Mouse (Mus musculus): ENCODE results near the gene Paqr6. TPM values are rescaled to one million over a fixed set of nuclear protein-coding genes. Genes with fewer than 3 reads are reported as not detected.

The Paqr6 gene
- total RNA-seq, 1 experiment = 1.6 TPM

- Histone ChIP-seq H3K9me3 (ENCODE audit: control insufficient read depth, insufficient read depth, low read depth, low read length) (no peaks in the 10 kb centered on the region), H3K9ac (ENCODE audit: insufficient read depth, low read depth, low read length, poor library complexity, severe bottlenecking) (no peak overlapping the region; the same call in 1 of the 2 replicates), H3K36me3 (ENCODE audit: control insufficient read depth, insufficient read depth, low read length, poor library complexity, severe bottlenecking) (peaks cover 12% of the 10 kb centered on the region; the same call in 1 of the 2 replicates), H3K27ac (ENCODE audit: insufficient read depth, low read depth, low read length, poor library complexity, severe bottlenecking) (no peak overlapping the region), H3K4me3 (ENCODE audit: insufficient read depth in 1 of 2, low read depth in 1 of 2, low read length in 2 of 2, poor library complexity in 1 of 2, severe bottlenecking in 1 of 2) (no peak overlapping the region), H3K4me1 (ENCODE audit: control insufficient read depth in 2 of 2, insufficient read depth in 2 of 2, low read length in 2 of 2, poor library complexity in 1 of 2) (peaks cover 2 to 8% of the 10 kb centered on the region in 2 experiments; a peak in 3 of 4 replicates)
- in situ Hi-C loops (cut with MboI; ENCODE audit: low sequenced_read_pairs in 2 of 2, unreplicated experiment in 2 of 2) = loop anchor here (5.0 to 10.0 kb wide), 2 partner anchors 60 to 68 kb away; no protein-coding TSS in a partner anchor
- TF ChIP-seq CHD2 (IDR thresholded peaks at IDR 0.05; ENCODE audit: low read depth, low read length) (no peak), ZC3H11A (IDR thresholded peaks at IDR 0.05; ENCODE audit: borderline replicate concordance, low read depth, low read length) (peak; percentile 76; the same call in 1 of the 2 replicates)
- peak; percentile 74 for DNase-seq (ENCODE audit: low read depth, low spot score)
Observed at GRCm38 (mm10) chr3:88407090-88407489, 42.7 kb downstream of the Paqr6 start.

DNA sequence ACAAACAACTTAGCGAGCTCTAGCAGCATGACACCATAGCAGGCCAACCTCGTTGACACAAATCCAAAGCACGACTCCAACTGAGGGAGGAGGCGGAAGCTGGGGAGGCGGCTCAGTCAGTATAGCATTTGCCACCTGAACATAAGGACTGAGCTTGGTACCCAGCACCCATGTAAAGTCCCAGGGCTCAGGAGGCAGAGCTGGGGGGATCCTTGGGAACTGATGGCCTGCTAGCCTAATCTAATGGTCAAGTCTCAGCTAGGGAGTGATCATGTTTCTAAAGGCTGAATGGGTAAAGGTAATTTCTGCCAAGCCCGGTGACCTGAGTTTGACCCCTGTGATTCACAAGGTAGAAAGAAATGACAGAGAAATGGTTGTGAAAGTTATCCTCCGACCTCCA lies 43.1 kb downstream of the Paqr6 start:
- Histone ChIP-seq H3K9ac (ENCODE audit: insufficient read depth, low read depth, low read length, poor library complexity, severe bottlenecking) (no peak overlapping the region), H3K9me3 (ENCODE audit: control insufficient read depth, insufficient read depth, low read depth, low read length) (no peaks in the 10 kb centered on the region), H3K27ac (ENCODE audit: insufficient read depth, low read depth, low read length, poor library complexity, severe bottlenecking) (no peak overlapping the region), H3K36me3 (ENCODE audit: control insufficient read depth, insufficient read depth, low read length, poor library complexity, severe bottlenecking) (peaks cover 12% of the 10 kb centered on the region), H3K4me3 (ENCODE audit: insufficient read depth in 1 of 2, low read depth in 1 of 2, low read length in 2 of 2, poor library complexity in 1 of 2, severe bottlenecking in 1 of 2) (no peak overlapping the region; a peak in 1 of 4 replicates), H3K4me1 (ENCODE audit: control insufficient read depth in 2 of 2, insufficient read depth in 2 of 2, low read length in 2 of 2, poor library complexity in 1 of 2) (peaks cover 2 to 7% of the 10 kb centered on the region in 2 experiments; a peak in 3 of 4 replicates)
- TF ChIP-seq CHD2 (IDR thresholded peaks at IDR 0.05; ENCODE audit: low read depth, low read length) (no peak), MAFK (IDR thresholded peaks at IDR 0.05; ENCODE audit: insufficient read depth, low read depth, low read length) (no peak), ZC3H11A (IDR thresholded peaks at IDR 0.05; ENCODE audit: borderline replicate concordance, low read depth, low read length) (no peak), HCFC1 (IDR thresholded peaks at IDR 0.05; ENCODE audit: borderline replicate concordance, insufficient read depth, low read length) (no peak), ZNF384 (IDR thresholded peaks at IDR 0.05; ENCODE audit: low read depth, low read length) (no peak)
- in situ Hi-C loops (cut with MboI; ENCODE audit: low sequenced_read_pairs in 2 of 2, unreplicated experiment in 2 of 2) = loop anchor here (5.0 to 10.0 kb wide), 2 partner anchors 60 to 67 kb away; no protein-coding TSS in a partner anchor
- no peak for DNase-seq (ENCODE audit: low read depth, low spot score)

DNA sequence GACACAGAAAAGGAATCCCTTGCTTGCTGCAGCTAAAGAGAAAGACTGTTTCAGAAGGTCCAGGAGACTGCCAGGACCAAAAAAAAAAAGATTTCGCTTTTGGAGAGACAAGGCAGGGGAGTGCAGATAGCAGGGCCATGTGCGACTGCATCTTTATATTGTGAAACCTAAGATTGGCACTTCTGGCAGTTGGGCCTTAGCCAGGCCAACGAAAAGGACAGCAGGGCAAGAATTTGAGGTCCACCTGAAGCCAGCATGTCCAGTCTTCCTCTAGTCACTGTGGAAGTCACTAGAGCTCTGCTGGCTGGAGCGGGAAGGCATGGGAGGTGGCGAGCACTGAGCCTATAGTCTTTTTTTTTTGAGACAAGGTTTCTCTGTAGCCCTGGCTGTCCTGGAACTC lies 44.6 kb downstream of the Paqr6 start:
- Histone ChIP-seq H3K9me3 (ENCODE audit: control insufficient read depth, insufficient read depth, low read depth, low read length) (no peaks in the 10 kb centered on the region), H3K4me3 (ENCODE audit: insufficient read depth in 1 of 2, low read depth in 1 of 2, low read length in 2 of 2, poor library complexity in 1 of 2, severe bottlenecking in 1 of 2) (peak overlapping the region; percentile 85 to 93), H3K9ac (ENCODE audit: insufficient read depth, low read depth, low read length, poor library complexity, severe bottlenecking) (peak overlapping the region; percentile 96), H3K27ac (ENCODE audit: insufficient read depth, low read depth, low read length, poor library complexity, severe bottlenecking) (0 out of 2 replicates have a peak overlapping the region, but pooled peaks have one; percentile 97), H3K4me1 (ENCODE audit: control insufficient read depth in 2 of 2, insufficient read depth in 2 of 2, low read length in 2 of 2, poor library complexity in 1 of 2) (peaks cover 2 to 7% of the 10 kb centered on the region in 2 experiments; a peak in 3 of 4 replicates), H3K36me3 (ENCODE audit: control insufficient read depth, insufficient read depth, low read length, poor library complexity, severe bottlenecking) (peaks cover 7% of the 10 kb centered on the region)
- DNase-seq (ENCODE audit: low read depth, low spot score) = no peak
- TF ChIP-seq CHD2 (IDR thresholded peaks at IDR 0.05; ENCODE audit: low read depth, low read length) = no peak
- in situ Hi-C loops (cut with MboI; ENCODE audit: low sequenced_read_pairs in 2 of 2, unreplicated experiment in 2 of 2) = loop anchor here (5.0 to 10.0 kb wide), 2 partner anchors 58 to 66 kb away; no protein-coding TSS in a partner anchor

DNA sequence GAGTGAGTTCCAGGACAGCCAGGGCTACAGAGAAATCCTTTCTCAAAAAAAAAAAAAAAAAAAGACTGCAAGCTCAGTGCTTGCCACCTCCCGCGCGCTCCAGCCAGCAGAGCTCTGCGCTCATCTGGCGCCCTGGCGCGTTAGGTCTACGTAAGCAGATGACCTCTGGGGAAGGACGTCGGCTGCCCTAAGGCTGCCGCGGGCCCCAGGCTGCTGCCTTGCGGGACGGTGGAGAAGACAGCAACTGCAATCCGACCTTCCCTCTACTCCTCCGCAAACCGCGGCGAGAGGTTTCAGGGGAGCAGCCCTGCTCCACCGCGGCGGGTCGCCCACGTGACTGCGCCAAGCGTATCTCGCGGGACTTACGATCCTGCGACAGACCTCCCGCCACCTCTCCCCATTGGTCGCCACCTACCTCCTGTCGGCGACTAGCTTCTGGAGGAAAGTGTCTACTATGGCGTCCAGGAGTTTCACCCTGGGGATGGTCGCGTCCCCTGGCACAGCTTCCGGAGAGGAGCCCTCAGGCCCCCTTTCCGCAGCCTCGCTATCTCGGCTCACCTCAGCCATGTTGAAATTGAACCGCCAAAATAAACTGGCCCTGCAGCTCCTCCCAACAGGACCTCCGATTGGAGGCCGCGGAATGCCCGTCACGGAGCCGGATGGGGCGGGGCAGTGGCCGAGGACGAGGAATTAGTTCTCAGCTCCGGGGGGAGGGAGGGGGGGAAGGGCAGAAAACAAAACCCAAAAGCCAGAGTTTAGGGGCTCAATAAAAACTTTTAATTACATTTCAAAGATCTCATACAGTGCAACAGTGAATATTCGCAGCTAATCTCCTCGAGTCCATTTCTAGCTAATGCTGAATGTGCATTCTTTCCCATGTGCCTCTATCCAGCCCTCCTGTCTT lies 45.6 kb downstream of the Paqr6 start, which contains the start of gene Pmf1:
Pmf1 (minus strand) TSS at position 591 of the 904 bp plus-strand sequence.
- peak; percentile 87 for DNase-seq (ENCODE audit: low read depth, low spot score)
- H3K36me3 ChIP-seq (ENCODE audit: control insufficient read depth, insufficient read depth, low read length, poor library complexity, severe bottlenecking) = peaks cover 6% of the 10 kb centered on the region
- peak; percentile 88 for TF ChIP-seq ZNF384 (IDR thresholded peaks at IDR 0.05; ENCODE audit: low read depth, low read length)
- peak; percentile 97 for TF ChIP-seq CHD2 (IDR thresholded peaks at IDR 0.05; ENCODE audit: low read depth, low read length)
- peak; percentile 62; the same call in 1 of the 2 replicates for TF ChIP-seq HCFC1 (IDR thresholded peaks at IDR 0.05; ENCODE audit: borderline replicate concordance, insufficient read depth, low read length)
- peak; percentile 75 for TF ChIP-seq MAFK (IDR thresholded peaks at IDR 0.05; ENCODE audit: insufficient read depth, low read depth, low read length)
- TF ChIP-seq ZC3H11A (IDR thresholded peaks at IDR 0.05; ENCODE audit: borderline replicate concordance, low read depth, low read length) = no peak
- peak within 1 kb of the TSS; percentile 96 for H3K9ac ChIP-seq (ENCODE audit: insufficient read depth, low read depth, low read length, poor library complexity, severe bottlenecking)
- peak within 1 kb of the TSS; percentile 97 for H3K27ac ChIP-seq (ENCODE audit: insufficient read depth, low read depth, low read length, poor library complexity, severe bottlenecking)
- peak within 1 kb of the TSS; percentile 85 to 93 for H3K4me3 ChIP-seq (ENCODE audit: insufficient read depth in 1 of 2, low read depth in 1 of 2, low read length in 2 of 2, poor library complexity in 1 of 2, severe bottlenecking in 1 of 2)
- in situ Hi-C loops (cut with MboI; ENCODE audit: low sequenced_read_pairs in 2 of 2, unreplicated experiment in 2 of 2) = loop anchor here (5.0 to 10.0 kb wide), 2 partner anchors 57 to 65 kb away; no protein-coding TSS in a partner anchor
- H3K9me3 ChIP-seq (ENCODE audit: control insufficient read depth, insufficient read depth, low read depth, low read length) = no peaks in the 10 kb centered on the region
- peaks cover 2 to 7% of the 10 kb centered on the region in 2 experiments; a peak in 3 of 4 replicates for H3K4me1 ChIP-seq (ENCODE audit: control insufficient read depth in 2 of 2, insufficient read depth in 2 of 2, low read length in 2 of 2, poor library complexity in 1 of 2)

Data from ES-E14 (cell line).